Mouse (Mus musculus): ENCODE data around the gene Hrh1. TPM values are rescaled to one million over a fixed set of nuclear protein-coding genes. Genes with fewer than 3 reads are reported as not detected.
"Not testable (repeated sequence)": the region's sequence is repeated elsewhere in the genome, so short reads cannot be mapped to it uniquely, and the experiment has no call there.

Gene Hrh1
- polyA plus RNA-seq, 1 experiment from 2014 or later, result 0.52 TPM

GRCm38 (mm10) chr6:114474059-114474458 is 76.3 kb downstream of the Hrh1 start:
- no peaks in the 10 kb centered on the region for H3K27me3 ChIP-seq
- H3K4me1 ChIP-seq (replicated peaks), result peaks cover 11% of the 10 kb centered on the region
- H3K36me3 ChIP-seq, result no peaks in the 10 kb centered on the region
- no peak overlapping the region for H3K4me3 ChIP-seq (replicated peaks)
- no peak for ATAC-seq
- no peak overlapping the region for H3K4me2 ChIP-seq (replicated peaks)
- H3K9ac ChIP-seq (replicated peaks), result no peak overlapping the region
- no peak overlapping the region for H3K27ac ChIP-seq
- WGBS, result 89% methylated on average over 3 of the region's 3 CpGs
- H3K9me3 ChIP-seq, result no peaks in the 10 kb centered on the region

DNA sequence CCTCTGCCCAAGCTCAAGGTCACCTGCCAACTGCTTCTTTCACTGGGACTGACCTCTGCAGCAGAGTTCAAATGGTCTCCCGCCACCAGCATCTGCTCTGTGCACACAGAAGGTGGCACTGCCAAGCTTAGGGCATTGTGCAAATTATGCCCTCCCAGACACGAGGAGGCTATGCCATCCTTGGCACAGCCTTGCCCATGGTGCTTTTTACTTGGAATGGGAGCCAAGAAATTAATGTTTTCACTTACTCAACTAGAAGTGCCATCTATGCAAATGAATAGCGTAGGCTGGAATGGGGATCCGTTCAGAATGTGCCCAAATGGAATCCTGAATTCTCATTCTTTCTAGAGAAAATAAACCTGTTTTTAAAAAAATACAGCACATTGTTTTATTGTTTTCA is 77.2 kb downstream of the Hrh1 start:
- Histone ChIP-seq H3K9me3 (no peaks in the 10 kb centered on the region), H3K4me2 (replicated peaks) (no peak overlapping the region), H3K4me3 (replicated peaks) (no peak overlapping the region), H3K9ac (replicated peaks) (no peak overlapping the region), H3K27ac (no peak overlapping the region), H3K27me3 (no peaks in the 10 kb centered on the region), H3K36me3 (no peaks in the 10 kb centered on the region), H3K4me1 (replicated peaks) (peaks cover 11% of the 10 kb centered on the region)
- WGBS, result 86% methylated on average over 4 of the region's 4 CpGs
- ATAC-seq, result no peak

DNA sequence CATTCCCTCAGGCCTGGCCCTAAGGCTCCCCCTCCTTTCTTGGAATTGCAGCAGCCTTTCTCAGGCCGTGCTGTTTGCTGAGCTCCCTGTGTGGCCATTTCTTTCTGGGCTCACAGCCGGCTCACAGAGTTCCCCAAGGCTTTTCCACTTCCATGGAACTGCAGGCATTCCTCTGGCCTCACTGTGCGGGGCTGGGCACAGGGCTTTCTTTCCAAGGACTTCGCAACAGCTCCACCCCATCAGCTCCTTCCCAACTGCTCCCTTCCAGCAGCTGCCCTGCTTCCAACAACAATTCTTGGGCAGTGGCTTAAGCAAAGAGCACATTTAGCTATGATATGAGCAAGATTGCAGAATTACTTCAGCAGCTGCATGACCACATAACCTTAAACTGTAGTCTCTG is 81.0 kb downstream of the Hrh1 start:
- Histone ChIP-seq H3K27ac (no peak overlapping the region), H3K4me3 (replicated peaks) (no peak overlapping the region), H3K4me1 (replicated peaks) (peaks cover 4% of the 10 kb centered on the region), H3K36me3 (no peaks in the 10 kb centered on the region), H3K27me3 (no peaks in the 10 kb centered on the region), H3K9ac (replicated peaks) (no peak overlapping the region), H3K4me2 (replicated peaks) (no peak overlapping the region), H3K9me3 (no peaks in the 10 kb centered on the region)
- ATAC-seq, result no peak
- 26% methylated on average over 4 of the region's 4 CpGs for WGBS

GRCm38 (mm10) chr6:114479644-114480410 is 82.1 kb downstream of the Hrh1 start:
- Histone ChIP-seq H3K9me3 (no peaks in the 10 kb centered on the region), H3K27me3 (no peaks in the 10 kb centered on the region), H3K36me3 (no peaks in the 10 kb centered on the region), H3K9ac (replicated peaks) (no peak overlapping the region), H3K27ac (no peak overlapping the region), H3K4me3 (replicated peaks) (no peak overlapping the region), H3K4me2 (replicated peaks) (no peak overlapping the region), H3K4me1 (replicated peaks) (no peaks in the 10 kb centered on the region)
- ATAC-seq, result no peak
- WGBS, result 91% methylated on average over 16 of the region's 16 CpGs

GRCm38 (mm10) chr6:114489371-114489770 is 91.6 kb downstream of the Hrh1 start:
- no peaks in the 10 kb centered on the region for H3K9me3 ChIP-seq

GRCm38 (mm10) chr6:114492588-114492987 is 94.9 kb downstream of the Hrh1 start:
- not testable (repeated sequence) for H3K4me2 ChIP-seq (replicated peaks); H3K4me1 ChIP-seq (replicated peaks); H3K36me3 ChIP-seq; ATAC-seq; H3K9ac ChIP-seq (replicated peaks); H3K9me3 ChIP-seq; H3K27me3 ChIP-seq; H3K27ac ChIP-seq; H3K4me3 ChIP-seq (replicated peaks)
- 56% methylated on average over 10 of the region's 10 CpGs for WGBS

More at GRCm38 (mm10) chr6:114489371-114489770, 91.6 kb downstream of the Hrh1 start:
- H3K36me3 ChIP-seq, result no peaks in the 10 kb centered on the region
- WGBS, result 76% methylated on average over 3 of the region's 3 CpGs
- ATAC-seq, result no peak
- H3K4me2 ChIP-seq (replicated peaks), result no peak overlapping the region
- no peaks in the 10 kb centered on the region for H3K4me1 ChIP-seq (replicated peaks)
- no peak overlapping the region for H3K9ac ChIP-seq (replicated peaks)
- H3K27ac ChIP-seq, result no peak overlapping the region
- no peaks in the 10 kb centered on the region for H3K27me3 ChIP-seq
- no peak overlapping the region for H3K4me3 ChIP-seq (replicated peaks)

- H3K4me2 ChIP-seq (replicated peaks); H3K4me1 ChIP-seq (replicated peaks); H3K9me3 ChIP-seq; H3K9ac ChIP-seq (replicated peaks); H3K27ac ChIP-seq; H3K27me3 ChIP-seq; ATAC-seq; H3K4me3 ChIP-seq (replicated peaks); H3K36me3 ChIP-seq: not testable (repeated sequence)
- WGBS, result 17% methylated on average over 11 of the region's 12 CpGs
Observed at GRCm38 (mm10) chr6:114494987-114495386, 97.3 kb downstream of the Hrh1 start.

- H3K4me3 ChIP-seq (replicated peaks); H3K4me1 ChIP-seq (replicated peaks); H3K27me3 ChIP-seq; H3K9ac ChIP-seq (replicated peaks); ATAC-seq; H3K4me2 ChIP-seq (replicated peaks); H3K9me3 ChIP-seq; H3K36me3 ChIP-seq; H3K27ac ChIP-seq: not testable (repeated sequence)
- WGBS, result 11% methylated on average over 16 of the region's 17 CpGs
Observed at GRCm38 (mm10) chr6:114514038-114514437, 116.3 kb downstream of the Hrh1 start.

GRCm38 (mm10) chr6:114528709-114529108 is 131.0 kb downstream of the Hrh1 start:
- not testable (repeated sequence) for ATAC-seq; H3K36me3 ChIP-seq; H3K9ac ChIP-seq (replicated peaks); H3K9me3 ChIP-seq; H3K4me3 ChIP-seq (replicated peaks); H3K27me3 ChIP-seq; H3K27ac ChIP-seq; H3K4me1 ChIP-seq (replicated peaks); H3K4me2 ChIP-seq (replicated peaks)
- WGBS, result no CpG with 5 or more reads among the region's 12 CpGs

Other genes with a start within 250 kb of the Hrh1 start
- 85.6 and 88.9 TPM in 2 replicates for gene Slc6a1, start 115.3 kb upstream of the Hrh1 start, polyA plus RNA-seq (2015; fragmentation: Nextera tagmentation; extraction: Ambion mirVana)
- gene Atg7, start 245.2 kb downstream of the Hrh1 start, polyA plus RNA-seq (2015; fragmentation: Nextera tagmentation; extraction: Ambion mirVana), result 19.1 and 21.0 TPM in 2 replicates

All from midbrain, embryonic 13.5 days (tissue).